Mouse (Mus musculus): ENCODE results near the gene Tcp11l1. TPM values are rescaled to one million over a fixed set of nuclear protein-coding genes. Genes with fewer than 3 reads are reported as not detected.
A peak's percentile ranks its signal among the peaks of the same experiment; 100 is the strongest.

Gene Tcp11l1
- 67.0 and 70.7 TPM in 2 replicates for polyA plus RNA-seq (2016; fragmentation: Nextera tagmentation; extraction: Ambion mirVana)

- peak within 1 kb of the TSS; percentile 83 for H3K27ac ChIP-seq
- H3K4me3 ChIP-seq: peak within 1 kb of the TSS; percentile 93
- H3K9ac ChIP-seq: peak within 1 kb of the TSS; percentile 85
- under 1% methylated on average over 70 of the region's 99 CpGs for WGBS
- H3K4me1 ChIP-seq: peaks cover 10% of the 10 kb centered on the region
- peak; percentile 91 for ATAC-seq (ENCODE audit: insufficient number of reproducible peaks, insufficient read depth, low FRiP score, low TSS enrichment)
- no peaks in the 10 kb centered on the region for H3K27me3 ChIP-seq
- no peaks in the 10 kb centered on the region for H3K36me3 ChIP-seq
- no peaks in the 10 kb centered on the region for H3K9me3 ChIP-seq
- peak within 1 kb of the TSS; percentile 63 for H3K4me2 ChIP-seq (replicated peaks)
These were observed at the start of gene Tcp11l1 for GRCm38 (mm10) chr2:104711585-104712485. Gene Tcp11l1, minus strand, starts transcription at chr2:104712169.

GRCm38 (mm10) chr2:104750611-104751010, 38.6 kb upstream of the Tcp11l1 start:
- WGBS: 62% methylated on average over 3 of the region's 3 CpGs
- no peak overlapping the region for H3K4me3 ChIP-seq
- H3K27ac ChIP-seq: no peak overlapping the region
- no peak for ATAC-seq (ENCODE audit: insufficient number of reproducible peaks, insufficient read depth, low FRiP score, low TSS enrichment)
- H3K27me3 ChIP-seq: no peaks in the 10 kb centered on the region
- no peaks in the 10 kb centered on the region for H3K9me3 ChIP-seq
- no peak overlapping the region for H3K4me2 ChIP-seq (replicated peaks)
- H3K9ac ChIP-seq: no peak overlapping the region
- no peaks in the 10 kb centered on the region for H3K36me3 ChIP-seq
- H3K4me1 ChIP-seq: no peaks in the 10 kb centered on the region

DNA sequence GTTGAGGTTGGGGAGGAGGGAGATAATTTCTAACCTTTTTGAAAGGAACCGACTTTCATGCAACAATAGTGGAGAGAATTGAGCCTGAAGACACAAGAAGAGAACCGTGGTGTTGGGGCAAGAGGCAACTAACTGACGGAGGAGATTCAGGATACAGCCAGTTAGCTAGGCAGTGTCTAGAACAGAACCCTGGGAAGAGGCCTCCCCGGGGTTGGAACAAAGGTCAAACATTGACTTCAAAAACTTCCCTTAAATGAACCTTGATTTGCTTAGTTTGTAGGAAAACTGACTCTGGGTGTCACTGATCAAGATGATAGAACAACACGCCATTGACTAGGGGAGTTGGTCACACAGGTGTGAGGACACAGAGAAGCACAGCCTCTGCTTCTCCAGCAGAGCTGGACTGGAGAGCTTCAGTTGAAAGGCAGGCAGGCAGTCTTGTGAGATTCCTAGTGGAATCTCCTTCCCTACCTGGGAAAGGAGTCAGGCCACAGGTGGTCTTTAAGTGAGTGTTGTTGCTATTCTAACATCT, 36.7 kb upstream of the Tcp11l1 start:
- WGBS: 78% methylated on average over 5 of the region's 5 CpGs
- 0 out of 2 replicates have a peak, but pooled peaks cover 3% of the 10 kb centered on the region for H3K27me3 ChIP-seq
- H3K36me3 ChIP-seq: no peaks in the 10 kb centered on the region
- no peaks in the 10 kb centered on the region for H3K9me3 ChIP-seq
- H3K4me1 ChIP-seq: no peaks in the 10 kb centered on the region
- H3K27ac ChIP-seq: no peak overlapping the region
- no peak overlapping the region for H3K9ac ChIP-seq
- H3K4me3 ChIP-seq: no peak overlapping the region
- no peak overlapping the region for H3K4me2 ChIP-seq (replicated peaks)
- no peak for ATAC-seq (ENCODE audit: insufficient number of reproducible peaks, insufficient read depth, low FRiP score, low TSS enrichment)

DNA sequence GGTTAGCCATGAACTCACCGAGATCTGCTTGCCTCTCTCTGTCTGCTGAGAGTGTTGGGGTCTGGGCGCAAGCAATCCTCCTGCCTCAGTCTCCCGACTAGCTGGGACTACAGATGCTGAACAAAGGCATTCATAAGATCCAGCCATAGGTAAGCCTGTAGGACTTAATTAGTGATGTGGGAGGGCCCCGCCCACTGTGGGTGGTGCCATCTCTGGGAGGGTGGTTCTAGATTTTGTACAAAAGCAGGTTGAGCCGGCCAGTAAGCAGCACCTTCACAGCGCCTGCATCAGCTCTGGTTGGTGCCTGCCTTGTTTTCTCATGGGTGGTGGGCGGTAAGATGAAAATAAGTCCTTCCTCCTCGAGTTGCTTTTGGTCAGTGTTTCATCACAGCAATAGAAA, 34.3 kb upstream of the Tcp11l1 start:
- Histone ChIP-seq H3K9ac (no peak overlapping the region), H3K4me3 (no peak overlapping the region), H3K27me3 (peaks cover 17% of the 10 kb centered on the region), H3K9me3 (no peaks in the 10 kb centered on the region), H3K27ac (no peak overlapping the region), H3K36me3 (no peaks in the 10 kb centered on the region), H3K4me2 (replicated peaks) (no peak overlapping the region), H3K4me1 (peaks cover 5% of the 10 kb centered on the region; the same call in 1 of the 2 replicates)
- no peak for ATAC-seq (ENCODE audit: insufficient number of reproducible peaks, insufficient read depth, low FRiP score, low TSS enrichment)
- 53% methylated on average over 8 of the region's 8 CpGs for WGBS

DNA sequence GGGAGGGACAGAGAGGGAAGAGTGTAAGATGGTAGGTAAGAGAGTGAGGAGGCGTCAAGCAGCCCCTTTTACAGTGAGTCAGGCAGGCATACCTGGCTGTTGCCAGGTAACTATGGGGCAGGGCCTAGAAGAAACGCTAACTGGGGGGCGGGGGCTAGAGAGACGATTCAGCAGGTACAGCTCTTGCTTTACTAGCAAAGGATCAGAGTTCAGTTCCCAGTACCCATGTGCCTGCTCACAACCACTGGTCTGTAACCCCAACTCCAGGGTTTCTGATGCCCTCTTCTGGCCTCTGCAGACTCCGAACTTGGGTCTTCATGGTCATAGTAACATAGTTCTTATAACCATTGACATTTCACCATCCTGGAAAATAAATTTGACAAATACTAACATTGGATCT, 32.0 kb upstream of the Tcp11l1 start:
- H3K9me3 ChIP-seq: no peaks in the 10 kb centered on the region
- 55% methylated on average over 5 of the region's 5 CpGs for WGBS
- no peak overlapping the region for H3K27ac ChIP-seq
- H3K9ac ChIP-seq: no peak overlapping the region
- H3K4me3 ChIP-seq: no peak overlapping the region
- H3K27me3 ChIP-seq: peaks cover 23% of the 10 kb centered on the region
- no peak overlapping the region for H3K4me2 ChIP-seq (replicated peaks)
- peaks cover 9% of the 10 kb centered on the region; the same call in 1 of the 2 replicates for H3K4me1 ChIP-seq
- no peaks in the 10 kb centered on the region for H3K36me3 ChIP-seq
- ATAC-seq (ENCODE audit: insufficient number of reproducible peaks, insufficient read depth, low FRiP score, low TSS enrichment): no peak

DNA sequence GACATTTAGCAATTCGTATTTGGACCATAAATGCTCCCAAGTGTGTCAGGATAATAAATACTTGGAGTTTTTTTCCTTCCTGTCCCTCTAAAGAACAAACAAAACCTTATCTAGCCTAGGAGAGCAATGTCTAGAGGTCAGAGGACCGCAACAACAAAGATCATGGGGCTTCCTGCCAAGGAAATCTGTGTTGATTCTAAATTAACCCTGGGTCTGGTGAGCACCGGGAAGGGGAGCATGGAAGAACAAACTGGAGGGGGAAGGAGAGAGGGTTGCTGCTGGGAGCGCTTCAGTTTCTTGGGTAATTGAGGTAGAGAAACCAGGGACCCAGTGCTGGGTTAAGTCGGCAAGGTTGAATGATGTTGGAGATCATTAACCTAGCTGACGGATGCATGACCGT, 31.2 kb upstream of the Tcp11l1 start:
- no peak for ATAC-seq (ENCODE audit: insufficient number of reproducible peaks, insufficient read depth, low FRiP score, low TSS enrichment)
- no peaks in the 10 kb centered on the region for H3K36me3 ChIP-seq
- no peaks in the 10 kb centered on the region for H3K9me3 ChIP-seq
- H3K27ac ChIP-seq: no peak overlapping the region
- peak overlapping the region; percentile 94 for H3K4me2 ChIP-seq (replicated peaks)
- H3K27me3 ChIP-seq: peaks cover 23% of the 10 kb centered on the region
- H3K4me1 ChIP-seq: peaks cover 9% of the 10 kb centered on the region; the same call in 1 of the 2 replicates
- WGBS: 15% methylated on average over 7 of the region's 7 CpGs
- H3K9ac ChIP-seq: peak overlapping the region; percentile 78; the same call in 1 of the 2 replicates
- H3K4me3 ChIP-seq: peak overlapping the region; percentile 75

GRCm38 (mm10) chr2:104742741-104743064, 30.7 kb upstream of the Tcp11l1 start, which contains the start of gene Depdc7:
Gene Depdc7, minus strand, starts transcription at chr2:104742878.
- H3K27me3 ChIP-seq: peaks cover 23% of the 10 kb centered on the region
- WGBS: under 1% methylated on average over 31 of the region's 31 CpGs
- peak; percentile 84 for ATAC-seq (ENCODE audit: insufficient number of reproducible peaks, insufficient read depth, low FRiP score, low TSS enrichment)

GRCm38 (mm10) chr2:104741896-104742740, 30.1 kb upstream of the Tcp11l1 start:
- WGBS: 5% methylated on average over 40 of the region's 46 CpGs
- Histone ChIP-seq H3K27ac (no peak overlapping the region), H3K9ac (peak overlapping the region; percentile 78), H3K27me3 (peaks cover 23% of the 10 kb centered on the region), H3K4me3 (peak overlapping the region; percentile 75), H3K4me1 (peaks cover 9% of the 10 kb centered on the region; the same call in 1 of the 2 replicates), H3K9me3 (no peaks in the 10 kb centered on the region), H3K4me2 (replicated peaks) (peak overlapping the region; percentile 94), H3K36me3 (no peaks in the 10 kb centered on the region)
- no peak for ATAC-seq (ENCODE audit: insufficient number of reproducible peaks, insufficient read depth, low FRiP score, low TSS enrichment)

More at GRCm38 (mm10) chr2:104742741-104743064, 30.7 kb upstream of the Tcp11l1 start, which contains the start of gene Depdc7:
- Histone ChIP-seq H3K4me2 (replicated peaks) (peak within 1 kb of the TSS; percentile 94), H3K9ac (peak within 1 kb of the TSS; percentile 78), H3K36me3 (no peaks in the 10 kb centered on the region), H3K4me1 (peaks cover 9% of the 10 kb centered on the region; the same call in 1 of the 2 replicates), H3K27ac (no peak within 1 kb of the TSS), H3K9me3 (no peaks in the 10 kb centered on the region), H3K4me3 (peak within 1 kb of the TSS; percentile 75)

DNA sequence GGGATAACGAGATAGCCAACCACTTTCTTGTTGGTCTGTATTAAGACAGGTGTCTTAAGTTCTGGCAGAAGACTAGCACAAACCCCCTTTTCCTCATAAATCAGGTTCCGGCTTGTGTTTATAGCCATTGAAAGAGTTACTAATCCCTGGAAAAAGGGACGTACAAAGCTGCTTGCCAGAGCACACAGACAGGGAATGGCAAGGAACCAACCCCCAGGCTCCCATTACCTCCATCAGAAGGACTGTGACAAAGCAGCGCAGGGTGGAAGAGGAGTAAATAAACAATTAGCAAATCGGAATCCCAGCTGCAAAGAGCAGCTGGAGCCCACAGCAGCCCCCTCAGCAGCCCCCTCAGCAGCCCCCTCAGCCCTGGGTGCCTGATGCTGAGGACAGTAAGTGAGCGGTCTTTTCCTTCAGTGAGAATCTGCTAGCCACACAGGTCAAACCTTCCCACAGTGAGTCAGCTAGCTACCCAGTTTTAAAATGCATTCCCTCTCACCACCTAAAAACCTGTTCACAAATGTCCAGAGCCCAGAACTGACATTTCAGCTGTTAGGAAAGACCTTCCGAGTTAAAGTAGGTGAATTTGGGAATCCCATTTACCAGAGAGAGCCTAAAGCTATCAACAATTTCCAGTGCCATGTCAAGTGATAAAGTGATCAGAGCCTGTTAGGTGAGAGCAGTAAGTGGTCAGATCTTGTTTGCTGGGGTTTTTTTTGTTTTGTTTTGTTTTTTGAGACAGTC, 29.2 kb upstream of the Tcp11l1 start:
- Histone ChIP-seq H3K27ac (no peak overlapping the region), H3K4me3 (no peak overlapping the region), H3K36me3 (no peaks in the 10 kb centered on the region), H3K9me3 (no peaks in the 10 kb centered on the region), H3K4me2 (replicated peaks) (no peak overlapping the region), H3K9ac (no peak overlapping the region), H3K27me3 (peaks cover 23% of the 10 kb centered on the region), H3K4me1 (peaks cover 9% of the 10 kb centered on the region; the same call in 1 of the 2 replicates)
- ATAC-seq (ENCODE audit: insufficient number of reproducible peaks, insufficient read depth, low FRiP score, low TSS enrichment): no peak
- 32% methylated on average over 7 of the region's 7 CpGs for WGBS

- Histone ChIP-seq H3K9me3 (no peaks in the 10 kb centered on the region), H3K27ac (no peak overlapping the region), H3K36me3 (no peaks in the 10 kb centered on the region), H3K4me3 (no peak overlapping the region), H3K27me3 (peaks cover 23% of the 10 kb centered on the region), H3K4me1 (peaks cover 9% of the 10 kb centered on the region; the same call in 1 of the 2 replicates), H3K4me2 (replicated peaks) (no peak overlapping the region), H3K9ac (no peak overlapping the region)
- ATAC-seq (ENCODE audit: insufficient number of reproducible peaks, insufficient read depth, low FRiP score, low TSS enrichment): no peak
- WGBS: 49% methylated on average over 7 of the region's 7 CpGs
These were observed 28.4 kb upstream of the Tcp11l1 start for GRCm38 (mm10) chr2:104740248-104740949.

All from embryonic facial prominence, embryonic 12.5 days (tissue).